Mouse (Mus musculus) bone marrow, adult 2 months (tissue): ENCODE results near the gene Dock1. TPM values are rescaled to one million over a fixed set of nuclear protein-coding genes. Genes with fewer than 3 reads are reported as not detected.

ENCODE experiments used
- H3K27ac ChIP-seq: fragments of 200-500 bp; 2 replicates; pipeline ENCODE4 v1.5.1; 2012; ENCODE audit warnings: low read depth, mild to moderate bottlenecking, control low read depth, inconsistent platforms, low read length; ENCODE audit not compliant: control insufficient read depth, poor library complexity, insufficient read depth
- H3K4me1 ChIP-seq: fragments of 200-500 bp; 2 replicates; pipeline ENCODE4 v1.6.1; 2011; ENCODE audit warnings: low read length; ENCODE audit not compliant: control insufficient read depth, insufficient read depth
- H3K4me3 ChIP-seq: fragments of 200-500 bp; replicated peaks from 2 replicates; pipeline ENCODE3; 2011; ENCODE audit warnings: mild to moderate bottlenecking, low read depth, low read length, control low read depth; ENCODE audit not compliant: control insufficient read depth
- CTCF ChIP-seq: fragments of 200-500 bp; IDR thresholded peaks from 2 replicates; pipeline ENCODE4 v1.5.1; 2011; ENCODE audit warnings: low read length, control low read depth; ENCODE audit not compliant: control insufficient read depth, insufficient read depth
- POLR2A ChIP-seq: fragments of 200-500 bp; IDR thresholded peaks from 2 replicates; pipeline ENCODE4 v1.6.1; 2011; ENCODE audit warnings: low read depth, mild to moderate bottlenecking, control low read depth, low read length, borderline replicate concordance; ENCODE audit not compliant: control insufficient read depth
- WGBS: fragments of 180-500 bp; shearing (Covaris S2); methylation state at CpG from one replicate; pipeline ENCODE4 v1.1.7; 2018; 5-methylcytosine and 5-hydroxymethylcytosine counted together
- polyA plus RNA-seq: library from polyadenylated mRNA; stranded (reverse); fragments of >200 nt; gene quantifications from 2 replicates; pipeline ENCODE4 v1.2.4, GENCODE M21; 2011; ENCODE audit warnings: low replicate concordance; ENCODE audit not compliant: missing spikeins, insufficient read depth, insufficient read length

Dock1 gene
- polyA plus RNA-seq, 1 experiment, result 9.2 TPM

DNA sequence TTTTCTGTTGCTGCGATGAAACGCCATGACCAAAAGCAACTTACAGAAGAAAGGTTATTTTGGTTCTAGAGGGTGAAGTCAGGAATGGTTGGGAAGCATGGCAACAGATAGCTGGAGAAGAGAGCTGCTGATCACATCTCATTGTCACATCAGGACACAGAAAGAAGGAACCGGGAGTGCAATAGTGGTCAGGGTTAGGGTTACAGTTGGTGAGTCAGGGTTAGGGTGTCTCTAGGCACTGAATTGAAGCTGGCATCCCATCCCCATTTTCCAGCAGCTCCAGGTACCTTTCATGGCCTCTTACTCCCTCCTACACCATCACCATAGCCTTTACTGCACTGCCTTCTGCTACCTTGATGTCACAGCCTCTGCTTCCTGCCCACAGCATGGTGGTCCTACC, 523.7 kb downstream of the Dock1 start:
- Histone ChIP-seq H3K4me3 (no peak overlapping the region), H3K27ac (no peak overlapping the region), H3K4me1 (no peaks in the 10 kb centered on the region)
- WGBS, result 96% methylated on average over 3 of the region's 3 CpGs
- TF ChIP-seq CTCF (no peak), POLR2A (no peak)

DNA sequence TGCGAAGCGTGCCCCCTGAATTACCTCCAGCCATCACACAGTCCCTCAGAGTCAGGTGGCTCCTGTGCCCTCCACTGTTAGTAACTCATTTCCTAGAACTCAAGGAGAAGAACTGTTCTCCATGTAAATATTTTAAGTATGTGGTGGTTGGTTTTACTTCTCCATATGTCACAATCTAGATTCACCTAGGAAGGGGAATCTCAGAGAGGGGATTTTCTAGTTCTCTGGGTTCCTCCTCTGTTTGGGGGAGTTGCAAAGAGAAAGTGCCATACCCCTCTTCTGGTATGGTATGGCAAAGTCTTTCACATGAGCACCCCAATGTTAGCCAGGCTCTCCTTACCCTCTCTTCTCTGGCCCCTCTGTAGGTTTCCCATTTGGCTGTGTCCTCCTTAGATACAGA, 525.2 kb downstream of the Dock1 start:
- TF ChIP-seq CTCF, result no peak
- TF ChIP-seq POLR2A, result no peak
- WGBS, result 66% methylated on average over 2 of the region's 2 CpGs
- Histone ChIP-seq H3K27ac (no peak overlapping the region), H3K4me1 (no peaks in the 10 kb centered on the region), H3K4me3 (no peak overlapping the region)

DNA sequence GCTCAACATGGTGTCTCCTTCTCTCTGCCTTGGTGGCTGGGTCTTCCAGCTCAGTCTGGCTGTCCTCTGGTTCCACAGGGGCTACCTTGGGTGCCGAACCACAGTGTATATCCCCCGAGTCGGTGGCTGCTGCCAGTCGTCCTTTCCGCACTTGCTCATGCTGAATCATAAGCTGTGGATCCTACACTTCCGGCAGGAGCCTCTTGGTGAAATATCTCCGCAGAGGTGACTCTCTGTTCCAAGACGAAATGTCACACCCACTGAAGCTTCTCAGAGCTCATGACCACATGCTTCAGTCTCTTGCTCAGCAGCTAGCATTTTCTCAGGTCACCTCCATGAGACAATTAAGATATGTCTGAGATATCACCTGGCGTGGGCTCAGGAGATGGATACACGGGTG, 526.4 kb downstream of the Dock1 start:
- H3K27ac ChIP-seq, result no peak overlapping the region
- WGBS, result 80% methylated on average over 10 of the region's 10 CpGs
- no peak for TF ChIP-seq POLR2A
- TF ChIP-seq CTCF, result no peak
- no peaks in the 10 kb centered on the region for H3K4me1 ChIP-seq
- no peak overlapping the region for H3K4me3 ChIP-seq

DNA sequence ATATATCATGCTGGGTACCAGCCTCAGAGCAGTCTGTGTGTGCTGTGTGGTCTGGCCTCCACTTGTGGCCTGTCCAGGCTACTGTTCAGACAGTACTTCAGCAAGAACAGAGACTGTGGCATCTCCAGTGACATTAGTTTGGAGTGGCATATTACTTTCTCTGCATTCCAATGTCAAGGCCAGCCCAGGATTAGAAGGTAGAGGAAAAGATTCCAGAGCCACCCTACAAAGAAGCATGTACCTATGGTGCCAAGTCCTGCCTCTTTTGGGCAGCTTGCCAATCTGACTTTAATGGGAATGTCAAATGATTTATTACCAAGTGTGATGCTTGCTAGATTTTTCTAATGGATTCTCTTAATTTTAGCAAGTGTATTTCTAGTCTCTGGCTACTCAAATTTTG, 533.5 kb downstream of the Dock1 start:
- Histone ChIP-seq H3K4me3 (no peak overlapping the region), H3K4me1 (no peaks in the 10 kb centered on the region), H3K27ac (no peak overlapping the region)
- TF ChIP-seq POLR2A (no peak), CTCF (no peak)

DNA sequence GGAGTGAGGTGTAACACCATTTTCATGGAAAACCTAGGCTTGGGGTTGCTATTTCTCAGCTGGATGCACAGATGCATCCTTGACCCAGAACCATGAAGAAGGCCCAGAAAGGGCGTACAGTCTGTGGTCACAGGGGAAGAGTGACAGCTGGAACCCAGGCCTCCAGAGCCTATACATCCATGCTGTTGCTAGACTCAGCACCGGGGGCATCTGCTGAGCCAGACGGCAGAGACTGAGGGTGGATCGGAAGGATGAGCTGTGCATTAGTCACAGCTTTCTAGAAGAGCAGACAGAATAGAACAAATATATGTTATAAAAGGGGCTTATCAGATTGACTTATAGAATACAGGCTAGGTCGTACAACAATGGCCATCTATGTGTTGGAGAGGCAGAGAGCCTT, 534.7 kb downstream of the Dock1 start:
- TF ChIP-seq POLR2A (no peak), CTCF (no peak)
- no peak overlapping the region for H3K27ac ChIP-seq
- WGBS, result 82% methylated on average over 5 of the region's 5 CpGs
- H3K4me1 ChIP-seq, result no peaks in the 10 kb centered on the region
- H3K4me3 ChIP-seq, result no peak overlapping the region

DNA sequence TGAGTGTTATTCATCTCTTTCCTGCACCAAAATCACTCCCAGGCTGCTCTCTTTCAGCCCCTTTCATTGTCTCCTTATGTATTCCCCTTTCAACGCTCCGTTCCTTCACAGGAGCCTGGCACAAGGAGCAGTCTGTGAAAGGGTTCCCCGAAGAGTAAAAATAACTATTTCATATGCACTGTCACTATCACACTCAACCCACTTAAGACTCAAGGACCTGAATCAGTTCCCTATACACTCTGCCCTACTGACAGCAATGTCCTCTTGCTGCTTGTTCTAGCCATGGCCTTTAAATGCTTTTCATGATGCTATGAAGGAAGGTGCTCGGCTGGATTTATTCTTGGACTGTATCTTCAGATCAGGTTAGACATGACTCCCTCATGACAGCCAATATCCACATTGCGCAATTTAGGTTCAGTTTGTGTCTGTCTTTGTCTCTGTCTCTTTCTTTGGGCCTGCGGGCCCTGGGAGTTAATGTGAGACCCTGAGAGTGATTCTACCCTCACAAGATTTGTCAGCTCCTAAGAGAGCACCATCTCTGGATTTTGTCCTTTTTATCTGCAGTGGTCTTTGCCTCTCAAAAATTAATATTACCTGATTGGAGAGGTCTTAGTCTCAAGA, 538.6 kb downstream of the Dock1 start:
- Histone ChIP-seq H3K4me3 (no peak overlapping the region), H3K4me1 (no peaks in the 10 kb centered on the region), H3K27ac (no peak overlapping the region)
- 82% methylated on average over 6 of the region's 6 CpGs for whole genome bisulfite sequencing
- TF ChIP-seq CTCF (no peak), POLR2A (no peak)

DNA sequence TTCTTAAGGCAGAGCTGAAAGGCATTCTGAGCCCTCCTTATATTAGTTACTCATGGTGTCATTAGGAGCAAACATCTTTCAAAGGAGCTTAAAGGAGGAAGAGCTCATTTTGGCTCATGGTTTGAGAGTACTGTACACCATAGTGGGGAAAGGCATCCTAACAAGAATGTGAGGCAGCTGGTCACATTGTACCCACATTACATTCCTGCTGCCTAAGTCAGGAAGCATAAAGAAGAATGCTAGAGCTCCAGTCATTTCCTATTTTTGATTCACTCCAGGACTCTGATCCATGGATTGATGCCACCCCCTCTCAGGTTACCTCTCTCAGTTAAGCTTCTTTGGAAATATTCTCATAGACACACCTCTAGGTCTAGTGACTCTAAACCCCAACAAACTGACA, 539.8 kb downstream of the Dock1 start:
- TF ChIP-seq CTCF, result no peak
- TF ChIP-seq POLR2A, result no peak
- H3K4me3 ChIP-seq, result no peak overlapping the region
- no peaks in the 10 kb centered on the region for H3K4me1 ChIP-seq
- H3K27ac ChIP-seq, result no peak overlapping the region

DNA sequence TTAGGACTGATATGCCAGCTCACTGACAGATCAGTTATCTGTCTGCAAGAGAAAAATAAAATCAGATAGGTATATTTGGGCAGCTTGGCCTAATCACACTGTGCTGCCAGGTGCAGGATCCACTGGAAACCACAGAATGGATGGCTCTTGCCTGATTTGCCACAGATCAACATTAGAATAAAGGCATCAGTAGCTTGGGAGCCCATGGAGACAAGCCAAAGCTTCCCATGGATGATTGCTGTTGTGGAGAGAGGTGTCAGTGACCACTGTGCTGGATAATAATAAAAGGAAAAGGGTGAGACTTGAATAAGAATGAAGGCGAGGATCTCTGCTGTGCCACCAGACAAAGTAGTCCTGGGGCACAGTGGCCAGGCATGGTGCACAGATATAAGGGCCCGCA, 540.4 kb downstream of the Dock1 start:
- Histone ChIP-seq H3K4me1 (no peaks in the 10 kb centered on the region), H3K4me3 (no peak overlapping the region), H3K27ac (no peak overlapping the region)
- WGBS, result 61% methylated on average over 2 of the region's 2 CpGs
- TF ChIP-seq POLR2A (no peak), CTCF (no peak)

DNA sequence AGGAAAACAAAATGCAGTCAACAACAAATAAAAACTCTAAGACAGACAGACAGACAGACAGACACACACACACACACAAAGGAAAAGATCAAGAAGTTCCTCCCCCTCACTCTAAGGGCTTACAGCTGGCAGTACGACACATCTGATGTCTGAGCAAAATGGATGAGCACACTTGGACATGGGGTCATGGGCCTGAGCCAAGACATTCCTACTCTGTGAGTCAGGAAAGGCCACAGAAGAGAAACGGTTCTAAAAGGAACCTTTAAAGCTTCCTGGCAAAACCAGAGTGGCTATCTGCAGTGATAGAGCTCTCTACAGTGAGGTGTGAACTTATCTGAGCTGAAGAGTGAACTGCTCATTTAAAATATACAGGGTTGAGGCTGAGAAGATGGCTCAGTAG, 542.1 kb downstream of the Dock1 start:
- 49% methylated on average over 2 of the region's 2 CpGs for WGBS
- H3K27ac ChIP-seq, result no peak overlapping the region
- no peaks in the 10 kb centered on the region for H3K4me1 ChIP-seq
- H3K4me3 ChIP-seq, result no peak overlapping the region
- TF ChIP-seq CTCF (no peak), POLR2A (no peak)
